In genomic region chr6:139655399-139655798, GRCm38 (mm10) we compare ENCODE assay signal across 9 mouse cellular contexts.
DNase-seq lines count a peak whose midpoint lies in the region; ATAC-seq lines count a peak whose summit lies in the region.
"Had no signal": no experiment of that assay in that cellular context is flagged by ENCODE, and none has a peak within 500 bp of the region (broad histone marks: within the 10 kb centered on the region; RNA-seq: fewer than 3 reads in every experiment).

No protein-coding gene starts in this region.

- H3K9ac ChIP-seq in forebrain, embryonic 16.5 days (replicated peaks; ENCODE audit: low read depth, low read length) = no peak overlapping the region
- H3K9ac ChIP-seq: neural tube, embryonic 12.5 days had no signal

- no peaks in the 10 kb centered on the region for H3K27me3 ChIP-seq in forebrain, embryonic 16.5 days (replicated peaks; ENCODE audit: control insufficient read depth, insufficient read depth, low read length)
- H3K27me3 ChIP-seq: neural tube, embryonic 12.5 days had no signal

- no peaks in the 10 kb centered on the region for H3K4me1 ChIP-seq in forebrain, embryonic 16.5 days (replicated peaks; ENCODE audit: control insufficient read depth, insufficient read depth, low read length)
- H3K4me1 ChIP-seq: neural tube, embryonic 12.5 days had no signal

- WGBS in large intestine, adult 2 months = 36% methylated on average over 4 of the region's 4 CpGs
- 32% methylated on average over 4 of the region's 4 CpGs for WGBS in forebrain, embryonic 16.5 days

- H3K27ac ChIP-seq in forebrain, embryonic 16.5 days (ENCODE audit: low read length) = no peak overlapping the region
- H3K27ac ChIP-seq: neural tube, embryonic 12.5 days had no signal

- peaks cover 2% of the 10 kb centered on the region; the same call in 1 of the 2 replicates for H3K9me3 ChIP-seq in forebrain, embryonic 16.5 days (ENCODE audit: control insufficient read depth, low read length)
- H3K9me3 ChIP-seq: neural tube, embryonic 12.5 days had no signal

- H3K4me3 ChIP-seq in forebrain, embryonic 16.5 days (replicated peaks; ENCODE audit: low read length) = no peak overlapping the region
- H3K4me3 ChIP-seq: neural tube, embryonic 12.5 days had no signal

- ATAC-seq in forebrain, embryonic 16.5 days = no peak

- DNase-seq in adrenal gland, adult 18-20 months (ENCODE audit: low spot score in 2 of 2) = peak; percentile 15 to 25
- DNase-seq in adrenal gland, postnatal 4 days (ENCODE audit: low spot score in 2 of 2) = no peak
- DNase-seq in layer of hippocampus, adult 11-12 months (ENCODE audit: low spot score) = peak; percentile 41
- DNase-seq in layer of hippocampus, adult 9-11 months = no peak
- peak; percentile 41 for DNase-seq in R1 (ENCODE audit: low read depth, low spot score)
- peak; percentile 3 for DNase-seq in large intestine, adult 2 months (ENCODE audit: low read depth, low spot score)
- no peak for DNase-seq in yolk sac, embryonic 10.5 days (ENCODE audit: low spot score)

- no peaks in the 10 kb centered on the region for H3K36me3 ChIP-seq in forebrain, embryonic 16.5 days (ENCODE audit: control insufficient read depth, insufficient read depth)
- H3K36me3 ChIP-seq: neural tube, embryonic 12.5 days had no signal

- H3K4me2 ChIP-seq in forebrain, embryonic 16.5 days (ENCODE audit: low read length) = no peak overlapping the region
- H3K4me2 ChIP-seq: neural tube, embryonic 12.5 days had no signal

Comparison
In these comparisons a context has a peak if more than half of its experiments do, and no peak if none do; other contexts are left out.
1. DNase-seq: peak in adrenal gland, adult 18-20 months (2 of 2), layer of hippocampus, adult 11-12 months (single experiment), R1 (single experiment) and large intestine, adult 2 months (single experiment); none in adrenal gland, postnatal 4 days (0 of 2), layer of hippocampus, adult 9-11 months (single experiment) and yolk sac, embryonic 10.5 days (single experiment).